Mouse (Mus musculus): Measurements from ENCODE around the gene Copz2. TPM values are rescaled to one million over a fixed set of nuclear protein-coding genes. Genes with fewer than 3 reads are reported as not detected.
"Not testable (repeated sequence)": the region's sequence is repeated elsewhere in the genome, so short reads cannot be mapped to it uniquely, and the experiment has no call there.

Copz2 gene
- polyA plus RNA-seq (2016; fragmentation: Nextera tagmentation; extraction: Ambion mirVana) = 105 TPM in 2 replicates

DNA sequence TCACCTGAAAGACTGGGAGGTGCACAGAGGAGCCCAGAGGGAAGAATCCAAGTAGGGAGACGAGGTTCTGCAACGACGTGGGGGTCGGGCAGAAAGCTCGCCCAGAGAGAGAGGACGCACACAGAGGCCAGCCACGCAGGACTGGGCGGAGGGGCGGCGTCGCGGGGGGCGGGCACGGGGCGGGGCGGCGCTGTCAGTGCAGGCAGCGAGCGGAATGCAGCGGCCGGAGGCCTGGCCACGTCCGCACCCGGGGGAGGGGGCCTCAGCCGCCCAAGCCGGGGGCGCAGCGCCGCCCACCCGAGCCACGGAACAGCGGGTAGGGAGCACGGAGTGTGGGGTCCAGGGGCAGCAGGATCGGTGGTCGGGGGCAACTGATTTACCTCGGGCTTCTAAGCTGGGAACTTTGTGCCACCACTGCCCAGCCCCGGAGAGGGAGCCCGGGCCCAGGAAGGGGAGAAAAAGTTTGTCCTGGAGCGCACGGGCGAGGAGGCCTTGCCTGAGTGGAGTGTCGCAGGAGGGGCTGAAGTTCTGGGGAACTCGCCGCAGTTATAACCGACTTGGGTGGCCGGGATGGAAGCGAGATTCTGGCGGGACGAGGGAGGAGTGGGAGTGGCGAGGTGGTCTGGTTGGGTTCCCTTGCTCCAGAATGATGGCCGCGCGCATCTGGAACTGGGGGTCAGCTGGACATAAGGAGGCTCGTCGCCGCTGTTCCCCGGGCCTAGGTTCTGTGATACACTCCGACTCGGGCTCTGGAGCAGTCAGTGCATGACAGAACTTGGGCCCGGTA is at the start of gene Copz2:
Gene Copz2, plus strand, starts transcription at position 190 of the 787 bp plus-strand sequence.
- peak within 1 kb of the TSS; percentile 93 for H3K9ac ChIP-seq
- ATAC-seq (ENCODE audit: insufficient number of reproducible peaks, low FRiP score) = peak; percentile 83
- H3K4me1 ChIP-seq (replicated peaks) = peaks cover 7% of the 10 kb centered on the region
- peaks cover 5% of the 10 kb centered on the region; the same call in 1 of the 2 replicates for H3K9me3 ChIP-seq (replicated peaks)
- H3K27me3 ChIP-seq (replicated peaks) = no peaks in the 10 kb centered on the region
- peak within 1 kb of the TSS; percentile 76 for H3K27ac ChIP-seq (ENCODE audit: poor library complexity, severe bottlenecking)
- WGBS = under 1% methylated on average over 60 of the region's 60 CpGs
- H3K4me2 ChIP-seq = peak within 1 kb of the TSS; percentile 95
- H3K36me3 ChIP-seq = peaks cover 25% of the 10 kb centered on the region
- peak within 1 kb of the TSS; percentile 92 for H3K4me3 ChIP-seq

GRCm38 (mm10) chr11:96805606-96806005 is 44.1 kb upstream of the Copz2 start:
- Histone ChIP-seq H3K9me3 (replicated peaks) (no peaks in the 10 kb centered on the region), H3K9ac (no peak overlapping the region), H3K4me1 (replicated peaks) (no peaks in the 10 kb centered on the region), H3K36me3 (peaks cover 86% of the 10 kb centered on the region), H3K4me3 (no peak overlapping the region), H3K27ac (ENCODE audit: poor library complexity, severe bottlenecking) (no peak overlapping the region), H3K4me2 (no peak overlapping the region), H3K27me3 (replicated peaks) (no peaks in the 10 kb centered on the region)
- ATAC-seq (ENCODE audit: insufficient number of reproducible peaks, low FRiP score) = no peak
- WGBS = 92% methylated on average over 5 of the region's 5 CpGs

GRCm38 (mm10) chr11:96808066-96808465 is 41.6 kb upstream of the Copz2 start:
- Histone ChIP-seq H3K4me2 (no peak overlapping the region), H3K27ac (ENCODE audit: poor library complexity, severe bottlenecking) (no peak overlapping the region), H3K4me3 (no peak overlapping the region), H3K9me3 (replicated peaks) (no peaks in the 10 kb centered on the region), H3K4me1 (replicated peaks) (no peaks in the 10 kb centered on the region), H3K36me3 (peaks cover 90% of the 10 kb centered on the region), H3K27me3 (replicated peaks) (no peaks in the 10 kb centered on the region), H3K9ac (no peak overlapping the region)
- WGBS = 37% methylated on average over 1 of the region's 1 CpGs
- no peak for ATAC-seq (ENCODE audit: insufficient number of reproducible peaks, low FRiP score)

DNA sequence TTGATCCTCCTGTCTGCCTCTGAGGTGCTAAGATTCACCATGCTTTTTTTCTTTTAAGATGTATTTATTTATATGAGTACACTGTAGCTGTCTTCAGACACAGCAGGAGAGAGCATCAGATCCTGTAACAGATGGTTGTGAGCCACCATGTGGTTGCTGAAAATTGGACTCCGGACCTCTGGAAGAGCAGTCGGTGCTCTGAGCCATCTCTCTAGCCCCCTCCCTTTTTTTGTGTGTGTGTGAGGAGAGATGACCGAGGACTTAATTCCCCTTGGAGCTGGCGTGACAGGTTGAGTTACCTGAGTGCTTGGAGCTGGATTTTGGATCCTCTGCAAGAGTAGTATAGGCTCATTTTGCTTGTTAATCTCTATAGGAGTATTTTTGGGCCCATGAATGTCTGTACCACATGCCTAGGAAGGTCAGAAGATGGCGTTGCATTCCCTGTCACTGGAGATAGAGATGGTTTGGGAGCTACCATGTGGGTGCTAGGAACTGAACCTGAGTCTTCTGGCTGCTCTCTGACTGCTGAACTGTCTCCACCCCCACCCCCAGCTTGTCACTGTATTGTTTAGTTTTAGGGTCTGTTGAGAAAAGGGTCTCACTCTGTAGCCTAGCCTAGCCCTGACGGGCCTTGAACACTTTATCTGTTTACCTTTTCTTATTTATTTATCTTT is 40.0 kb upstream of the Copz2 start:
- H3K9me3 ChIP-seq (replicated peaks) = no peaks in the 10 kb centered on the region
- no peaks in the 10 kb centered on the region for H3K27me3 ChIP-seq (replicated peaks)
- no peak for ATAC-seq (ENCODE audit: insufficient number of reproducible peaks, low FRiP score)
- no peak overlapping the region for H3K27ac ChIP-seq (ENCODE audit: poor library complexity, severe bottlenecking)
- H3K4me3 ChIP-seq = no peak overlapping the region
- H3K4me2 ChIP-seq = no peak overlapping the region
- H3K36me3 ChIP-seq = peaks cover 84% of the 10 kb centered on the region
- 90% methylated on average over 6 of the region's 6 CpGs for WGBS
- H3K4me1 ChIP-seq (replicated peaks) = no peaks in the 10 kb centered on the region
- no peak overlapping the region for H3K9ac ChIP-seq

DNA sequence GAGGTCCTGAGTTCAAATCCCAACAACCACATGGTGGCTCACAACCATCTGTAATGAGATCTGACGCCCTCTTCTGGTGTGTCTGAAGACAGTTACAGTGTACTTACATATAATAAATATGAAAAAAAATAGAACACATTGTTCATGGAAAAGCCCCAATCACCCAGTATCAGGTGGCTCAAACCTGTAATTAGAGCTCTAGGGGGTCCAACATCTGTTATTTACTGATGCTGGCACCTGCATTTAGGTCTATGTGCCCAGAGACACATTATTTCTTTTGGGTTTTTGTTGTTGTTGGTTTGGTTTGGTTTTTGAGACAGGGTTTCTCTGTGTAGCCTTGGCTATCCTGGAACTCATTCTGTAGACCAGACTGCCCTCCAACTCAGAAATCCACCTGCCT is 38.5 kb upstream of the Copz2 start:
- not testable (repeated sequence) for H3K4me2 ChIP-seq; H3K9me3 ChIP-seq (replicated peaks); H3K4me3 ChIP-seq; H3K9ac ChIP-seq; H3K27me3 ChIP-seq (replicated peaks); H3K27ac ChIP-seq (ENCODE audit: poor library complexity, severe bottlenecking); H3K4me1 ChIP-seq (replicated peaks); ATAC-seq (ENCODE audit: insufficient number of reproducible peaks, low FRiP score)
- peaks cover 81% of the 10 kb centered on the region for H3K36me3 ChIP-seq
- 87% methylated on average over 1 of the region's 1 CpGs for WGBS

DNA sequence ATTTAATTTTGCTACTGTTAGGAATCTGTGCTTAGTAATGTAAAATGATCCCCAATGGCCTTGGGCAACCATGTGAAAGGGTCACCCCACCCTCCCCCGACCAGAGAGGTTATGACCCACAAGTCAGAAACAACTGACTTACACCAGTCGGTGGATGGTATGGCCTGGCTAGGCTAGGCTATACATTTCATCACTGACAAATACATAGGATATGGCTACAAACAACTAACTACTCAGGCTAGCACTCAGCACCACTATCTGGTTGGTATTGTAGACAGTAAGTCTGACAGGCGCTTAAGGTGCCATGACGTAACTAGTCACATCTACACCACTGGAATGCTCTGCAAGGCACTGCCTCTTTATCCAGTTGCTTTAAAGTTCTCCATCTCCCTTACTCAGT is 36.2 kb upstream of the Copz2 start:
- Histone ChIP-seq H3K27ac (ENCODE audit: poor library complexity, severe bottlenecking) (0 out of 2 replicates have a peak overlapping the region, but pooled peaks have one; percentile 12), H3K4me1 (replicated peaks) (no peaks in the 10 kb centered on the region), H3K9me3 (replicated peaks) (no peaks in the 10 kb centered on the region), H3K9ac (no peak overlapping the region), H3K4me3 (no peak overlapping the region), H3K27me3 (replicated peaks) (no peaks in the 10 kb centered on the region), H3K4me2 (no peak overlapping the region), H3K36me3 (peaks cover 91% of the 10 kb centered on the region)
- whole genome bisulfite sequencing = 83% methylated on average over 4 of the region's 4 CpGs
- no peak for ATAC-seq (ENCODE audit: insufficient number of reproducible peaks, low FRiP score)

DNA sequence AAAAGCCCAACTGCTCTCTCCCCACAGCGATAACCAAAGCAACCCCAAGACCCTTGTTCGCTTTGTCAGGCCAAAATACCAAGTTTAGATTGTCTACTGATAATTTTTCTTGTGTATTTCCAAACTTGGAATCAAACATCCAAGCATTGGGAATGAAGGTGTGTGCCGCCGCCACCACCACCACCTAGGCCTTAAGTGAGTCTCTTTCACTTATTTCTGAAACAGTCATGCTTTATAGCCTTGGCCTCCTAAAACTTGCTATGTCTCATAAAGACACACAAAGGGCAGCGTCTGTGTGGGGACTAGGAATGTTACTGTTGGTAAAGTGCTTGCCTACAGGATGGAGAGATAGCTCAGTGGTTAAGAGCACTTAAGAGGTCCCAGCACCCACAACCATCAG is 35.8 kb upstream of the Copz2 start:
- H3K27ac ChIP-seq (ENCODE audit: poor library complexity, severe bottlenecking) = no peak overlapping the region
- H3K4me3 ChIP-seq = no peak overlapping the region
- peaks cover 91% of the 10 kb centered on the region for H3K36me3 ChIP-seq
- H3K27me3 ChIP-seq (replicated peaks) = no peaks in the 10 kb centered on the region
- no peak overlapping the region for H3K9ac ChIP-seq
- ATAC-seq (ENCODE audit: insufficient number of reproducible peaks, low FRiP score) = no peak
- no peaks in the 10 kb centered on the region for H3K4me1 ChIP-seq (replicated peaks)
- 82% methylated on average over 5 of the region's 5 CpGs for WGBS
- H3K9me3 ChIP-seq (replicated peaks) = no peaks in the 10 kb centered on the region
- H3K4me2 ChIP-seq = no peak overlapping the region

- H3K36me3 ChIP-seq = peaks cover 91% of the 10 kb centered on the region
Measured at GRCm38 (mm10) chr11:96814443-96814842, 35.2 kb upstream of the Copz2 start.

GRCm38 (mm10) chr11:96815895-96816294 is 33.8 kb upstream of the Copz2 start:
- Histone ChIP-seq H3K4me3 (no peak overlapping the region), H3K9me3 (replicated peaks) (no peaks in the 10 kb centered on the region), H3K4me2 (no peak overlapping the region), H3K27me3 (replicated peaks) (no peaks in the 10 kb centered on the region), H3K9ac (no peak overlapping the region), H3K27ac (ENCODE audit: poor library complexity, severe bottlenecking) (no peak overlapping the region), H3K4me1 (replicated peaks) (no peaks in the 10 kb centered on the region), H3K36me3 (peaks cover 91% of the 10 kb centered on the region)
- no peak for ATAC-seq (ENCODE audit: insufficient number of reproducible peaks, low FRiP score)
- 96% methylated on average over 2 of the region's 2 CpGs for WGBS

More at GRCm38 (mm10) chr11:96814443-96814842, 35.2 kb upstream of the Copz2 start:
- whole genome bisulfite sequencing = 86% methylated on average over 2 of the region's 2 CpGs
- Histone ChIP-seq H3K4me2 (no peak overlapping the region), H3K27me3 (replicated peaks) (no peaks in the 10 kb centered on the region), H3K9me3 (replicated peaks) (no peaks in the 10 kb centered on the region), H3K9ac (no peak overlapping the region), H3K4me1 (replicated peaks) (no peaks in the 10 kb centered on the region), H3K4me3 (no peak overlapping the region), H3K27ac (ENCODE audit: poor library complexity, severe bottlenecking) (no peak overlapping the region)
- no peak for ATAC-seq (ENCODE audit: insufficient number of reproducible peaks, low FRiP score)

DNA sequence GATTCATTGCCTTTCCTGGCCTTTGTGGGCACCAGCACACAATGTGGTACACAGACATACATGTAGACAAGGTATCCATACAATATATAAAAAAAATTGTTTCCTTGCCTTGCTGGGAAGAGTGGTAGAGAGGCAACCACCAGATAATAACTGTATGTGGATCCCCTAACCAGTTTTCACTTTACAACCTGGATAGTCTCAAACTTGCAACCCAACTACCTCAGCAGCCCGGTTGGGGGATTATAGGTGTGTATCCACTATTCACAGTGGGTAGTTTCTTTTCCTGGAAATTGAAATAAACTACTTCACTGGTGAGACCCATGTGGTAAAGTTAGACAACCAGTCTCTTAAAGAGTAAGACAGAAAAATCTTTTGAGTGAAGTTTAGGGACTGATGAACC is 33.2 kb upstream of the Copz2 start:
- no peak for ATAC-seq (ENCODE audit: insufficient number of reproducible peaks, low FRiP score)
- Histone ChIP-seq H3K4me3 (no peak overlapping the region), H3K27me3 (replicated peaks) (no peaks in the 10 kb centered on the region), H3K4me1 (replicated peaks) (no peaks in the 10 kb centered on the region), H3K27ac (ENCODE audit: poor library complexity, severe bottlenecking) (no peak overlapping the region), H3K9ac (no peak overlapping the region), H3K4me2 (no peak overlapping the region), H3K9me3 (replicated peaks) (no peaks in the 10 kb centered on the region), H3K36me3 (peaks cover 91% of the 10 kb centered on the region)
- WGBS = 95% methylated on average over 1 of the region's 1 CpGs

DNA sequence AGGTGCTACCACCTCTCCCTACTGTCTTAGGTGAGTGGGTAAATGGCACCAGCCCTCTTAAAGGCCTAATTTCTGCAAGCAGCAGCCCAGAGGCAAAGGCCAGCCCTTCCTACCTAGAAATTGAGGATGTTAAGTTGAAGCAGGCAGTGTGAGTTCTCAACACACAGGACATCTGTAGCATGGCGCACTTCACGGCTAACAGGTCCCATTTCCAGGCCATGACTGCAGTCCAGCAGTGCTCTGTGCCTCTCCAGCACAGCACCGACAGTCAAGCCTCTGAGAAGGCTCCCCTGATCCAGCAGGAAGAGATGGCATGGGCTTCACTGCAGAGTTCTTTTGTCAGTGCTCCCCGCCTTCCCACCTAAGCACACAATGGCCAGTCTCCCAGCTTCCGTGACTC is 32.7 kb upstream of the Copz2 start:
- 97% methylated on average over 5 of the region's 5 CpGs for WGBS
- Histone ChIP-seq H3K27me3 (replicated peaks) (no peaks in the 10 kb centered on the region), H3K9me3 (replicated peaks) (no peaks in the 10 kb centered on the region), H3K4me1 (replicated peaks) (no peaks in the 10 kb centered on the region; the same call in 1 of the 2 replicates), H3K36me3 (peaks cover 91% of the 10 kb centered on the region), H3K9ac (no peak overlapping the region), H3K4me2 (no peak overlapping the region), H3K27ac (ENCODE audit: poor library complexity, severe bottlenecking) (no peak overlapping the region), H3K4me3 (no peak overlapping the region)
- ATAC-seq (ENCODE audit: insufficient number of reproducible peaks, low FRiP score) = no peak
